Mouse (Mus musculus) right cerebral cortex, adult 18-20 months (tissue): ENCODE results near the gene Cpne4.

Source experiments
- DNase-seq: peaks from one replicate; pipeline ENCODE4 v3.0.0; 2022; ENCODE audit warnings: mixed read lengths

Gene Cpne4

GRCm38 (mm10) chr9:104693145-104693544 is 146.1 kb downstream of the Cpne4 start:
- DNase-seq: no peak

- no peak for DNase-seq
These were observed 163.7 kb downstream of the Cpne4 start for GRCm38 (mm10) chr9:104710831-104711230.

- no peak for DNase-seq
These were observed 178.2 kb downstream of the Cpne4 start for GRCm38 (mm10) chr9:104725311-104725710.

GRCm38 (mm10) chr9:104742661-104743380 is 195.7 kb downstream of the Cpne4 start:
- peak; percentile 59 for DNase-seq

GRCm38 (mm10) chr9:104755519-104755918 is 208.4 kb downstream of the Cpne4 start:
- DNase-seq: peak; percentile 40

- DNase-seq: no peak
These were observed 212.9 kb downstream of the Cpne4 start for GRCm38 (mm10) chr9:104760031-104760430.

- DNase-seq: no peak
These were observed 229.2 kb downstream of the Cpne4 start for GRCm38 (mm10) chr9:104776198-104776815.

- DNase-seq: no peak
These were observed 230.0 kb downstream of the Cpne4 start for GRCm38 (mm10) chr9:104777135-104777534.

GRCm38 (mm10) chr9:104777780-104778179 is 230.7 kb downstream of the Cpne4 start:
- no peak for DNase-seq

GRCm38 (mm10) chr9:104796601-104797000 is 249.5 kb downstream of the Cpne4 start:
- peak; percentile 36 for DNase-seq

GRCm38 (mm10) chr9:104804776-104805175 is 257.7 kb downstream of the Cpne4 start:
- no peak for DNase-seq

GRCm38 (mm10) chr9:104814681-104815080 is 267.6 kb downstream of the Cpne4 start:
- DNase-seq: no peak

- no peak for DNase-seq
These were observed 281.6 kb downstream of the Cpne4 start for GRCm38 (mm10) chr9:104828646-104829045.

- no peak for DNase-seq
These were observed 286.0 kb downstream of the Cpne4 start for GRCm38 (mm10) chr9:104832934-104833539.

GRCm38 (mm10) chr9:104837931-104838330 is 290.8 kb downstream of the Cpne4 start:
- no peak for DNase-seq

- DNase-seq: peak; percentile 50
These were observed 294.2 kb downstream of the Cpne4 start for GRCm38 (mm10) chr9:104841278-104841677.

- DNase-seq: no peak
These were observed 298.3 kb downstream of the Cpne4 start for GRCm38 (mm10) chr9:104845226-104845930.

GRCm38 (mm10) chr9:104853701-104854100 is 306.6 kb downstream of the Cpne4 start:
- DNase-seq: no peak

GRCm38 (mm10) chr9:104854245-104854921 is 307.3 kb downstream of the Cpne4 start:
- DNase-seq: no peak

GRCm38 (mm10) chr9:104865830-104866229 is 318.7 kb downstream of the Cpne4 start:
- no peak for DNase-seq

- DNase-seq: no peak
These were observed 325.5 kb downstream of the Cpne4 start for GRCm38 (mm10) chr9:104872586-104872985.

- DNase-seq: no peak
These were observed 327.1 kb downstream of the Cpne4 start for GRCm38 (mm10) chr9:104874157-104874556.

- DNase-seq: no peak
These were observed 329.9 kb downstream of the Cpne4 start for GRCm38 (mm10) chr9:104877014-104877413.
